Mouse (Mus musculus) left cerebral cortex, postnatal 10 days (tissue): ENCODE results near the gene Rpp38. TPM values are rescaled to one million over a fixed set of nuclear protein-coding genes. Genes with fewer than 3 reads are reported as not detected.

Source experiments
- DNase-seq, 2 experiments: peaks; one replicate each; pipeline ENCODE4 v3.0.0; 2021 to 2022; ENCODE audit warnings: low spot score in 2 of 2, mixed read lengths in 1 of 2; ENCODE audit errors: extremely low spot score in 1 of 2
- intact Hi-C: fragments of 180-260 bp; cut with DNase I; formaldehyde crosslinking; loops from one replicate; pipeline ENCODE4 v1.15.1; 2025
- total RNA-seq, 2 experiments: library from RNA; stranded (reverse); gene quantifications; 2 replicates each; pipeline ENCODE4 v1.2.3; 2021

Rpp38 gene
- total RNA-seq, 2 experiments from 2014 or later = 7.3 to 8.0 TPM

- no peak for DNase-seq
- intact Hi-C loops = no loop called here
These were observed 36.6 kb downstream of the Rpp38 start for GRCm38 (mm10) chr2:3295826-3296225.

GRCm38 (mm10) chr2:3292170-3292569 lies 40.3 kb downstream of the Rpp38 start:
- intact Hi-C loops = no loop called here

GRCm38 (mm10) chr2:3289581-3289980 lies 42.9 kb downstream of the Rpp38 start:
- no peak for DNase-seq
- intact Hi-C loops = no loop called here

More at GRCm38 (mm10) chr2:3292170-3292569, 40.3 kb downstream of the Rpp38 start:
- DNase-seq = no peak

- intact Hi-C loops = no loop called here
- no peak for DNase-seq
These were observed 46.2 kb downstream of the Rpp38 start for GRCm38 (mm10) chr2:3286243-3286642.

GRCm38 (mm10) chr2:3285709-3286108 lies 46.7 kb downstream of the Rpp38 start:
- intact Hi-C loops = no loop called here
- no peak for DNase-seq

GRCm38 (mm10) chr2:3285181-3285530 lies 47.3 kb downstream of the Rpp38 start:
- intact Hi-C loops = no loop called here
- peak in 1 of 2 experiments; percentile 12 for DNase-seq

- peak; percentile 25 to 83 for DNase-seq
- intact Hi-C loops = loop anchor here (5.0 kb wide), 1 partner anchor 167 kb away; no protein-coding TSS in a partner anchor
These were observed 47.8 kb downstream of the Rpp38 start for GRCm38 (mm10) chr2:3284473-3285180.

GRCm38 (mm10) chr2:3283602-3284472 lies 48.6 kb downstream of the Rpp38 start, which contains the start of gene Nmt2:
TSS of gene Nmt2 (plus strand) at chr2:3284212.
- intact Hi-C loops = loop anchor here (5.0 kb wide), 1 partner anchor 167 kb away; no protein-coding TSS in a partner anchor

GRCm38 (mm10) chr2:3282866-3283601 lies 49.4 kb downstream of the Rpp38 start:
- intact Hi-C loops = loop anchor here (5.0 kb wide), 1 partner anchor 166 kb away; no protein-coding TSS in a partner anchor
- DNase-seq = peak in 1 of 2 experiments; percentile 8

More at GRCm38 (mm10) chr2:3283602-3284472, 48.6 kb downstream of the Rpp38 start, which contains the start of gene Nmt2:
- DNase-seq = peak; percentile 99 to 100

GRCm38 (mm10) chr2:3281311-3281710 lies 51.1 kb downstream of the Rpp38 start:
- intact Hi-C loops = loop anchor here (5.0 kb wide), 1 partner anchor 164 kb away; no protein-coding TSS in a partner anchor

More at GRCm38 (mm10) chr2:3281311-3281710, 51.1 kb downstream of the Rpp38 start:
- no peak for DNase-seq

Other genes with a start within 250 kb of the Rpp38 start
- gene Fam171a1, start 218.4 kb downstream of the Rpp38 start, total RNA-seq = 10 to 100 TPM; 58.5 to 60.2 TPM
- 10 to 100 TPM; 77.6 to 85.1 TPM for gene Nmt2, start 48.4 kb downstream of the Rpp38 start, total RNA-seq
- 1 to 10 TPM; 1.7 to 1.9 TPM for gene Acbd7, start 3.5 kb upstream of the Rpp38 start, total RNA-seq
- gene Olah, start 64.6 kb upstream of the Rpp38 start, total RNA-seq = not detected
- 1 to 10 TPM; 3.1 to 3.2 TPM for gene Meig1, start 90.0 kb upstream of the Rpp38 start, total RNA-seq
- 10 to 100 TPM in 1 of 2 experiments, 1 to 10 TPM in 1; 9.6 to 11.8 TPM for gene Dclre1c, start 91.5 kb upstream of the Rpp38 start, total RNA-seq
- gene Suv39h2, start 142.4 kb upstream of the Rpp38 start, total RNA-seq = 1 to 10 TPM; 3.9 to 4.2 TPM
- gene Gm45902, start 180.1 kb upstream of the Rpp38 start, total RNA-seq = 1 to 10 TPM; 5.3 to 6.8 TPM
- 10 to 100 TPM; 44.3 to 51.0 TPM for gene Hspa14, start 180.2 kb upstream of the Rpp38 start, total RNA-seq
- gene Cdnf, start 180.4 kb upstream of the Rpp38 start, total RNA-seq = 1 to 10 TPM in 1 of 2 experiments, under 1 TPM in 1; 0.97 to 1.1 TPM
- 10 to 100 TPM; 11.0 to 13.3 TPM for gene Fam107b, start 237.8 kb upstream of the Rpp38 start, total RNA-seq